Mouse (Mus musculus) CH12.LX (cell line): ENCODE results near the gene Cep112. TPM values are rescaled to one million over a fixed set of nuclear protein-coding genes. Genes with fewer than 3 reads are reported as not detected.

Source experiments
- DNase-seq: peaks from one replicate; pipeline ENCODE4 v3.0.0-alpha.2; 2013; ENCODE audit errors: extremely low read depth
- H3K27ac ChIP-seq: 2 replicates; pipeline ENCODE4 v1.5.1; 2012; ENCODE audit warnings: low read depth, mild to moderate bottlenecking, control low read depth, moderate library complexity; ENCODE audit not compliant: insufficient read depth
- H3K27me3 ChIP-seq: replicated peaks from 2 replicates; pipeline ENCODE3; 2012; ENCODE audit warnings: inconsistent platforms
- H3K36me3 ChIP-seq, 2 experiments: replicated peaks in 1 of 2; 2 replicates each; pipeline versions ENCODE3 to v1.6.1; 2012; ENCODE audit warnings: inconsistent platforms in 1 of 2, low read length in 1 of 2, mild to moderate bottlenecking in 1 of 2, mixed read lengths in 1 of 2, moderate library complexity in 1 of 2; ENCODE audit not compliant: control insufficient read depth in 1 of 2, insufficient read depth in 1 of 2
- H3K4me1 ChIP-seq, 2 experiments: 2 replicates each; pipeline ENCODE4 v1.6.1; 2012; ENCODE audit warnings: inconsistent platforms in 1 of 2, moderate library complexity in 1 of 2; ENCODE audit not compliant: insufficient read depth in 2 of 2, control insufficient read depth in 1 of 2
- H3K4me2 ChIP-seq: 2 replicates; pipeline ENCODE4 v1.6.1; 2012; ENCODE audit warnings: low read depth, mild to moderate bottlenecking, control low read depth; ENCODE audit not compliant: poor library complexity, insufficient read depth, severe bottlenecking
- H3K4me3 ChIP-seq, 3 experiments: fragments of 150-350 bp in 1 of 3; sonication (generic) in 1 of 3; replicated peaks in 1 of 3; 2 replicates each; pipeline versions ENCODE3 to v1.5.1; 2011 to 2012; ENCODE audit warnings: low read depth in 2 of 3, low read length in 2 of 3, mild to moderate bottlenecking in 2 of 3, moderate library complexity in 2 of 3, control low read depth in 1 of 3, improper control_type of control experiment in 1 of 3, inconsistent platforms in 1 of 3, mixed read lengths in 1 of 3; ENCODE audit not compliant: poor library complexity in 1 of 3
- H3K79me2 ChIP-seq: replicated peaks from 2 replicates; pipeline ENCODE4 v1.6.1; 2012; ENCODE audit warnings: mild to moderate bottlenecking, moderate library complexity; ENCODE audit not compliant: control insufficient read depth, poor library complexity, insufficient read depth, severe bottlenecking; ENCODE audit errors: extremely low read depth
- H3K9ac ChIP-seq: 2 replicates; pipeline ENCODE4 v1.6.1; 2012; ENCODE audit warnings: low read depth, mild to moderate bottlenecking, control low read depth, moderate library complexity; ENCODE audit not compliant: insufficient read depth
- H3K9me3 ChIP-seq: replicated peaks from 2 replicates; pipeline ENCODE3; 2012; ENCODE audit warnings: low read length, inconsistent platforms, mixed read lengths
- BHLHE40 ChIP-seq: IDR thresholded peaks from 2 replicates; pipeline ENCODE4 v1.6.1; 2011; ENCODE audit warnings: mild to moderate bottlenecking, low read depth, low read length, improper control_type of control experiment
- CHD1 ChIP-seq: IDR thresholded peaks from 2 replicates; pipeline ENCODE4 v1.6.1; 2012; ENCODE audit warnings: low read depth, low read length, improper control_type of control experiment, inconsistent platforms
- CTCF ChIP-seq, 2 experiments: IDR thresholded peaks in 1 of 2; conservative IDR thresholded peaks in 1 of 2; 2 replicates each; pipeline ENCODE4 v1.5.1; 2011 to 2012; ENCODE audit warnings: low read depth in 2 of 2, low read length in 2 of 2, improper control_type of control experiment in 1 of 2, inconsistent platforms in 1 of 2, mild to moderate bottlenecking in 1 of 2, moderate library complexity in 1 of 2
- E2F4 ChIP-seq: IDR thresholded peaks from 2 replicates; pipeline ENCODE4 v1.6.1; 2011; ENCODE audit warnings: low read depth, low read length, improper control_type of control experiment; ENCODE audit not compliant: insufficient replicate concordance
- EP300 ChIP-seq: IDR thresholded peaks from 2 replicates; pipeline ENCODE4 v1.6.1; 2011; ENCODE audit warnings: low read length, improper control_type of control experiment
- ETS1 ChIP-seq: conservative IDR thresholded peaks from 2 replicates; pipeline ENCODE4 v1.6.1; 2012; ENCODE audit warnings: low read depth, mild to moderate bottlenecking, inconsistent platforms, low read length, improper control_type of control experiment, moderate library complexity
- HCFC1 ChIP-seq: IDR thresholded peaks from 2 replicates; pipeline ENCODE4 v1.6.1; 2012; ENCODE audit warnings: low read depth, mild to moderate bottlenecking, inconsistent platforms, low read length, improper control_type of control experiment
- JUN ChIP-seq: IDR thresholded peaks from 2 replicates; pipeline ENCODE4 v1.6.1; 2011; ENCODE audit warnings: low read depth, mild to moderate bottlenecking, low read length, improper control_type of control experiment, moderate library complexity; ENCODE audit not compliant: insufficient read depth
- JUND ChIP-seq: conservative IDR thresholded peaks from 2 replicates; pipeline ENCODE4 v1.6.1; 2011; ENCODE audit warnings: low read depth, low read length, improper control_type of control experiment
- KAT2A ChIP-seq: IDR thresholded peaks from 2 replicates; pipeline ENCODE4 v1.6.1; 2012; ENCODE audit warnings: low read length, improper control_type of control experiment, inconsistent platforms; ENCODE audit not compliant: insufficient replicate concordance
- MAFK ChIP-seq: IDR thresholded peaks from 2 replicates; pipeline ENCODE4 v1.6.1; 2011; ENCODE audit warnings: low read length, improper control_type of control experiment; ENCODE audit not compliant: insufficient replicate concordance
- MEF2A ChIP-seq: IDR thresholded peaks from 2 replicates; pipeline ENCODE4 v1.6.1; 2014; ENCODE audit warnings: low read depth, mild to moderate bottlenecking, inconsistent platforms, low read length, improper control_type of control experiment, borderline replicate concordance
- MXI1 ChIP-seq: IDR thresholded peaks from 2 replicates; pipeline ENCODE4 v1.6.1; 2011; ENCODE audit warnings: mild to moderate bottlenecking, low read depth, low read length, improper control_type of control experiment
- MYC ChIP-seq: IDR thresholded peaks from 2 replicates; pipeline ENCODE4 v1.6.1; 2011; ENCODE audit warnings: low read depth, mild to moderate bottlenecking, improper control_type of control experiment, low read length
- NRF1 ChIP-seq: IDR thresholded peaks from 2 replicates; pipeline ENCODE4 v1.6.1; 2014; ENCODE audit warnings: low read depth, mild to moderate bottlenecking, inconsistent platforms, low read length, improper control_type of control experiment, moderate library complexity
- POLR2A ChIP-seq: IDR thresholded peaks from 2 replicates; pipeline ENCODE4 v1.6.1; 2011; ENCODE audit warnings: low read depth, mild to moderate bottlenecking, improper control_type of control experiment, low read length
- RCOR1 ChIP-seq: conservative IDR thresholded peaks from 2 replicates; pipeline ENCODE4 v1.6.1; 2012; ENCODE audit warnings: low read depth, mild to moderate bottlenecking, inconsistent platforms, low read length, improper control_type of control experiment
- SIN3A ChIP-seq: IDR thresholded peaks from 2 replicates; pipeline ENCODE4 v1.6.1; 2012; ENCODE audit warnings: low read length, improper control_type of control experiment, inconsistent platforms
- SMC3 ChIP-seq: IDR thresholded peaks from 2 replicates; pipeline ENCODE4 v1.6.1; 2011; ENCODE audit warnings: low read depth, low read length, improper control_type of control experiment
- TBP ChIP-seq: conservative IDR thresholded peaks from 2 replicates; pipeline ENCODE4 v1.6.1; 2011; ENCODE audit warnings: low read depth, low read length, improper control_type of control experiment
- UBTF ChIP-seq: IDR thresholded peaks from 2 replicates; pipeline ENCODE4 v1.6.1; 2012; ENCODE audit warnings: low read depth, mild to moderate bottlenecking, inconsistent platforms, low read length, improper control_type of control experiment, moderate library complexity
- ZC3H11A ChIP-seq: IDR thresholded peaks from 2 replicates; pipeline ENCODE4 v1.6.1; 2012; ENCODE audit warnings: low read depth, mild to moderate bottlenecking, inconsistent platforms, low read length, improper control_type of control experiment
- dilution Hi-C: fragments of 300-500 bp; cut with MboI; formaldehyde crosslinking; loops from 2 replicates; pipeline ENCODE4 v1.14.3; 2020; ENCODE audit warnings: low sequenced_read_pairs; ENCODE audit not compliant: extremely low pct_unique_long_range_greater_than_20kb, extremely low pct_ligation_motif_present
- in situ Hi-C: fragments of 300-500 bp; cut with MboI; formaldehyde crosslinking; loops from 3 replicates; pipeline ENCODE4 v1.14.3; 2019; ENCODE audit warnings: low sequenced_read_pairs, low pct_ligation_motif_present, low pct_unique_long_range_greater_than_20kb, mixed read lengths
- polyA plus RNA-seq: library from polyadenylated mRNA; unstranded; fragments of >175 nt; gene quantifications from 2 replicates; pipeline ENCODE4 v1.2.1, GENCODE M21; 2012; ENCODE audit warnings: low read depth; ENCODE audit not compliant: insufficient read length
- total RNA-seq, 2 experiments: library from RNA; depleted of rRNA; stranded (reverse); fragments of 300-350 nt in 1 of 2; fragments of >200 nt in 1 of 2; gene quantifications; 2 replicates each; pipeline ENCODE4 v1.2.3; 2012 to 2014

The Cep112 gene
- total and polyA plus RNA-seq, 3 experiments, result 0.93 to 1.4 (median 1.3) TPM

DNA sequence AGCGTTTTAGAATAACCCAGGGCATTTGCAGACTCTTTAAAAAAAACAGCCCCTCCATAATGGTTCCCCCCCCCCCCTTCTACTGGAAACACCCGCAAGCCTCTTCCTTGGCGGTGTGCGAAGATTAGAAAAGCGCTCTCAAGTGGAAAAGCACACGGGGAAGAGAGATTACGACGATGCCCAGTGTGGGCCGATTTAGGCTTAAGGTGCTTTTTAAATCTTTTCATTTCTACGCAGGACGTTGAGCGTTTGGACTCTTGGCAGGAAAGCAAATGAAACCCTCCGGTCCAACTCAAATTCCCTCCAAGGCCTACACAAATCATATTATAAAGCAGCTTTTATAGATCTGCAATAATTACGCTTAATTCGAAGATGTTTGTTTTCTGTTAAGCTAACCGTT is 465.6 kb downstream of the Cep112 start:
- no peaks in the 10 kb centered on the region for H3K9me3 ChIP-seq
- in situ Hi-C loops, result no loop called here
- dilution Hi-C loops, result no loop called here

DNA sequence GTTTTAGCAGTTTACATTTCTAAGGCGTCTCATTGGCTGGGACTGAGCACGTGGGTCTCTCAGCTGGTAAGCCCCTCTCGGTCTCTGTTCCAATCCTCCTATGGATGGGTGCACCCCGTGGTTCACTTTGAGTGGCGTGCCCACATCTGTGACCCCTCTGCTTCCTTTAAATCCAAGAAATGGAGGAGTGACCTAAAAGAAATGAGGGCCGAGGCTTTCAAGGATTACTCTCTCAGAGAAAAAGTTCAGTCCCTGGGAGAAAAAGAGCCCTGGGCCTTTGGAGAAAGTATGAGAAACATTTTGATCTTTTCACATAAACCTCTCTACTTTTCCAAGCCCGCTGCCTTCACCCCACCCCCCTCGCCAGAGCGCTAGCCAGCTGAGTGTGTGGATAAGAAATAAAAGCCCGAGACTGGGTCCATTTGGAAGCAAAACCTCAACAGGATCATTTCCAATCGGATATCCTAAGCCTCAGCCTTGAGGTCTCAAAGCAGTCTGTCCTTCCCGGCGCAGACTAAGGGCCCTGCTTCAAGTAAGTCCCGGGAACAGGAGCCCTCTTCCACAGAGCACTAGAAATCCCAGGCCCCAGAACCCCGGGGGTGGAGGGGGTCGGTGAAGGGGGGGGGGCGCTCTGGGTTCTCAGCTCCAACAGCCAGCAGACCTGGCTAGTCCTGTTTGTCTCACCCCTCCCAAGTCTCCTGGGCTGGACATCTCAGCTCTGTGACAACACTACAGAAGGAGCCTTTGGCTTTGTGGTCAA is 466.3 kb downstream of the Cep112 start:
- Histone ChIP-seq H3K4me1 (peaks cover 6 to 48% of the 10 kb centered on the region in 2 experiments; a peak in 3 of 4 replicates), H3K4me3 (no peak overlapping the region), H3K79me2 (no peaks in the 10 kb centered on the region), H3K27me3 (no peaks in the 10 kb centered on the region), H3K9ac (no peak overlapping the region), H3K9me3 (no peaks in the 10 kb centered on the region), H3K4me2 (no peak overlapping the region), H3K27ac (no peak overlapping the region), H3K36me3 (no peaks in the 10 kb centered on the region)
- dilution Hi-C loops (no loop called here), in situ Hi-C loops (no loop called here)
- DNase-seq, result no peak
- TF ChIP-seq KAT2A (no peak), HCFC1 (no peak), NRF1 (no peak), POLR2A (no peak), JUND (no peak), UBTF (no peak), E2F4 (no peak), SMC3 (no peak), BHLHE40 (no peak)

More for the DNA sequence above, 465.6 kb downstream of the Cep112 start:
- H3K4me1 ChIP-seq, result peaks cover 6 to 40% of the 10 kb centered on the region in 2 experiments; a peak in 3 of 4 replicates
- H3K79me2 ChIP-seq, result no peaks in the 10 kb centered on the region
- no peaks in the 10 kb centered on the region for H3K27me3 ChIP-seq
- no peak overlapping the region for H3K9ac ChIP-seq
- DNase-seq, result no peak
- no peaks in the 10 kb centered on the region for H3K36me3 ChIP-seq
- H3K4me2 ChIP-seq, result no peak overlapping the region
- no peak overlapping the region for H3K4me3 ChIP-seq
- TF ChIP-seq SMC3 (no peak), MEF2A (no peak), HCFC1 (no peak), MYC (no peak), MAFK (no peak), ZC3H11A (no peak), KAT2A (no peak), RCOR1 (no peak), SIN3A (no peak), JUN (no peak), MXI1 (no peak), CTCF (conservative IDR thresholded peaks at IDR 0.05 in 1 of 2, IDR thresholded peaks at IDR 0.05 in 1 of 2; ENCODE audit: low read depth in 2 of 2, low read length in 2 of 2) (no peak), ETS1 (no peak), TBP (no peak), BHLHE40 (no peak), EP300 (no peak), POLR2A (no peak), CHD1 (no peak)
- no peak overlapping the region for H3K27ac ChIP-seq
